Mouse (Mus musculus): Measurements from ENCODE around the gene Gm4778.
A peak's percentile ranks its signal among the peaks of the same experiment; 100 is the strongest.
"Not testable (repeated sequence)": the region's sequence is repeated elsewhere in the genome, so short reads cannot be mapped to it uniquely, and the experiment has no call there.

Gm4778 gene

DNA sequence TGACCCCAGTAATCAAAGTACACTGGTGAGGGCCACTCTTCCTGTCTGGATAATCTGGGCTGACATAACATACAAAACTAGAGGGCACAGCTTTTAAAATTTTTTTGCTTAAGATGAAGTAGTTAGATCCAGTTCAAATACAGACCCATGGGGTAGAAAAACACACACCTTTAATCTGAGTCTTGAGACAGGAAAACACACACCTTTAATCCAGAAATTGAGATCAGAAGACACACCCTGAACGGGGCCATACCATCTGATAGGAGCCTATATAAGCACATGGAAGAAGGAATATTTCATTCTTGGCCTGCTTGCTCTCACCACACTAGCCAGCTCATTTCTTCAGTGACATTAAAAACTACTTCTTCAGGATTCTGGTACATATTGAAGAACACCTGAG is at the start of gene Gm4778:
Gene Gm4778 (plus strand): TSS at position 301 of the 400 bp plus-strand sequence.
- DNase-seq (ENCODE audit: low spot score in 2 of 2) = not testable (repeated sequence)

DNA sequence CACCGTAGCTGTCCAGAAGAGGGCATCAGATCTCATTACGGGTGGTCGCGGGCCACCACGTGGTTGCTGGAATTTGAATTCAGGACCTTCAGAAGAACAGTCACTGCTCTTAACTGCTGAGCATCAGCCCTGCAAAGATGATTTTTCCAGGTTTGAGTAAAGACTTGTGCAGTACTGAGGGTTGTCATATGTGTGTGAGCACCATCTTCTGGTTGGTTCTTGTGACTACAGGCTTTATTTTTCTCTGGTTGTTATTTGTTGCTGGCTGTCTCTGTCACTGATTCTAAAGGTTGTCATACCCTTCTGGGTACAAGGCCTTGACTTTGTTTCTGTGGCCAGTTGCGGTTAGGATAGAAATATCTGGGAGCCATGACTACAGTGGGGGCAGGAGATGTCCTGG is 3.2 kb upstream of the Gm4778 start:
- peak; percentile 4 to 19 for DNase-seq (ENCODE audit: low spot score in 2 of 2)

DNA sequence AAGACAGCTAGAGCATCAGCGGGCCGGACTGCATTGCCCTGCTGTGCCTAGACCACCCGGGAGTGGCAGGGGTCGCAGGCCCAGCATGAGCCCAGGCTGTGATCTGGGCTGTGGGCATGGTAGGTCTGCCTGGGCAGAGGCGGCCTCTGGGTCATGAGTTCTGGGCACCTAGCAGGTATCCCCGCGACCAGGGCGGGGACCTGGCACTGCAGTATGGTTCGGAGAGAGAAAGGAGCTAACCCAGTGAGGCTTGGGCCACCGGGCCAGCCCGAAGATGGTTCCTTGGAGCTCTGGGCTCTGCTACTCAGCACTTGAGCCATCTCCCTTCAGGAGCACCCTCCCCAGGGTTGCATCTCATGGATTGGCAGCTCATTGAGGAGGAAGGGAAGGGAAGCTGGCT is 12.2 kb downstream of the Gm4778 start:
- DNase-seq (ENCODE audit: low spot score in 2 of 2) = no peak

DNA sequence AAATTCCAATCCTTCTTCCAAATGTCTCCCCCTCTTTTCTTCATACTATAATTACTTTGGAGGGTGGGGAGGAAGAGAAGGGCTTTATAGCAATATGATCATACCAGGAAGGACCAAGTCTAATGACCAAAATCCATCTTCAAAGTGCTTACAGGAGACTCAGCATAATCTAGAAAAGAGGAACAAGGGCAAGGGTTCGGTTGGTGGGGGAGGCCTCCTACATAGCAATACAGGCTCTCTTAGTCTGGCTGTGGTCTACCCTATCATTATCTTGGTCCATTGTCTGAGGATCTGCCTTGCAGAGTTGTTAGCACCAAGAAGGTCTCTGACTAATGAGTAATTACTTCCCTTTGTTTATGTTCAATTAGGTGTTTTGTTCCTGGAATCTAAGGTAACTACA is 41.6 kb downstream of the Gm4778 start:
- no peak for DNase-seq (ENCODE audit: low spot score in 2 of 2)

DNA sequence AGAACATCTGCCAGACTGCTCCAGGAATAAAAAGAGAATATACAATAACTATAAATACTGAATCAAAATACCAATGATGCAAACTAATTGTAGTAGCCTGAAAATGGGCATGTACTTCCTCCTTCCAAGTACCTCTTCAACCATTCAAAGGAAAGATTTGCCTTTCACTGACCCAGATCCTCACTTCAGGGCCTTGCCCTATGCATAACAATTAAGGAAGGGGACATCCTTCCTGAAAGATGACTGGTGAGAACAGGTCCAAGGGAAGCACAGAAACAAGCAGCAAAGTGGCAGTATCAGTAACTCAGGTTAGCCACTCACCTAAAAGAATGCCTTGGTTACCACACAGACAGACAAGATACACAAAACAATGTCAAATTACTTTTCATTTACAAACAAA is 43.1 kb downstream of the Gm4778 start:
- DNase-seq (ENCODE audit: low spot score in 2 of 2) = no peak

GRCm38 (mm10) chr3:94309633-94310363 is 46.0 kb downstream of the Gm4778 start, which contains the start of gene Them4:
Gene Them4 (plus strand): TSS chr3:94310089.
- DNase-seq (ENCODE audit: low spot score in 2 of 2) = peak; percentile 91 to 92

DNA sequence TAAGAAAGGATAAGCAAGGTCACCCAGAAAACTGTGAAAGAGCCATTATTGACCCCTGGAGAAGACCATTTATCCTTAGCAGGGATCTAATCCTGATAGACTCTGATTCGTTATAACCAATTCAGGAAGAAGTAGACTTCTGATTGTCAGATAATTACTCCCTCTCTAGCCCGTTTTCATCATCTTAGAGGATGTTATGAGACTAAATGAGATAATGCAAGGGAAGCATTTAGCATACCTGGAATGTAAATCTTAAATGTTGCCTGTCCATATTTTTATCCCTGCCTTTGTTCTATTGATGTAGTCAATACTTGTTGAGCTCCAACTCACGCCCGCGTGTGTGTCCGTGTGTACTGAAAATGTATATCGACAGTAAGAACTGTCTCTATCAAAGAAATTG is 46.7 kb downstream of the Gm4778 start:
- peak in 1 of 2 experiments; percentile 17 for DNase-seq (ENCODE audit: low spot score in 2 of 2)

DNA sequence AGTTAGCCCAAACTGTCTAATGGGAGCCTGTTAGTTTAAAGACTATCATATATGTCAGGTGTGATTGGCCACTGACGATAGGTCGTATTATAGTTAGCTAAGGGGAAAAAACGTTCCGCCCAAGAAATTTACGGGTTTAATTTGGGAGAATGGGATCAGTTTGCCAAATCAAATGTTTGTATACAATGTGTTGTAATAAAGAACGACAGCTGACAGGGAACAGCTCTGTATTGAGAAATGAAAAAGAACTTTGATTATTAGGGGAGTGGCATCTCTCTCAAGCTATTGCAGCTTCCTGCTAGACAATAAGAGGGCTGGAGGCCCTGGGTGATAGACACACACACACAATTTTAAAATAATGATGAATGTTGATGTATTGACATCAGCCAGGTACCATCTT is 47.1 kb downstream of the Gm4778 start:
- no peak for DNase-seq (ENCODE audit: low spot score in 2 of 2)

GRCm38 (mm10) chr3:94311376-94311775 is 47.5 kb downstream of the Gm4778 start:
- DNase-seq (ENCODE audit: low spot score in 2 of 2) = no peak

All from right cerebral cortex, adult 2 months (tissue).